Mouse (Mus musculus) CD4-positive, CD25-positive, alpha-beta regulatory T cell, adult 2 months (primary cell): ENCODE data around the gene Slc27a2.

Source experiments
- DNase-seq: peaks from one replicate; pipeline ENCODE4 v3.0.0-alpha.2; 2012; ENCODE audit warnings: low read depth, low spot score

The Slc27a2 gene

DNA sequence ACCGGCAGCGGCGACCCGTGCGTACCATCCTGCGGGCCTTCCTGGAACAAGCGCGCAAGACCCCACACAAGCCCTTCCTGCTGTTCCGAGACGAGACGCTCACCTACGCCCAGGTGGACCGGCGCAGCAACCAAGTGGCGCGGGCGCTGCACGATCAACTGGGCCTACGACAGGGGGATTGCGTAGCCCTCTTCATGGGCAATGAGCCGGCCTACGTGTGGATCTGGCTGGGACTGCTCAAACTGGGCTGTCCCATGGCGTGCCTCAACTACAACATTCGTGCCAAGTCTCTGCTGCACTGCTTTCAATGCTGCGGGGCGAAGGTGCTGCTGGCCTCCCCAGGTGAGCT lies 1.1 kb downstream of the Slc27a2 start:
- no peak for DNase-seq

DNA sequence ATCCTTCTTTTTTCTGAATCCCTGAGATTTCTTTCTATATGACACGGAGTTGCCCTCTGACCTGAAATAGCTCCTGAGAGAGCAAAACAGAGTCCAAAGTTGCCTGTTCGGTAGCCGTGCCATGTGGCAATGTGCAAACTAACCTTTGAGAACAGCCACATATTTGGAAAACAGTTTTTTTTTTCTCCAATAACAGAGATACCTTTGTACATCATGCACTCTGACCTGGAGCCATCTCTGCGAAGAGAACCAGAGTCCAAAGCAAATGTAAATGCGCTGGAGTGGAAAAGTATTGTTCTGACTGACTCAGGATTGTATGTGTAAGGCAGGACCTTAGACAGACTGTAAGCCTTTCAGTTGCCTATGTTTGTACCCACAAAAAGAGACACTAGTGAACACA lies 3.3 kb downstream of the Slc27a2 start:
- DNase-seq, result no peak

DNA sequence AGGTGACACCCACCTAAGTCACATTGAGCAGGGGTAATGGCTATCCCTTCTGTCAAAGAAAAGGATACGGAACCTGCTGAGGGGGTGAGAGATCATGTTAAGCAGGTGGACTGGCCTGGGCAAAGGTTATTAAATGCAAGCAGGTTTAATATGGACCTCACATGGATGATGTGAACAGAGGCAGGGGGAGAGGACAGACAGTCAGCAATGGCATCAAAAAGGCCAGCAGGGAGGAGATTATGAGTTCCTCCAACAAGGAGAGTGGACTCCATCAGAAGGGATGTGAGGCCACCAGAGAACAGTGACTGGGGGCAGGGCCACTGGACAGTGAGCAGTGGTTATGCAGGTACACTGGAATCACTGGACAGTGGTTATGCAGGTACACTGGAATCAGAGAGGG lies 7.9 kb downstream of the Slc27a2 start:
- DNase-seq, result no peak

- no peak for DNase-seq
Observed at GRCm38 (mm10) chr2:126563411-126564105, 11.4 kb downstream of the Slc27a2 start.

DNA sequence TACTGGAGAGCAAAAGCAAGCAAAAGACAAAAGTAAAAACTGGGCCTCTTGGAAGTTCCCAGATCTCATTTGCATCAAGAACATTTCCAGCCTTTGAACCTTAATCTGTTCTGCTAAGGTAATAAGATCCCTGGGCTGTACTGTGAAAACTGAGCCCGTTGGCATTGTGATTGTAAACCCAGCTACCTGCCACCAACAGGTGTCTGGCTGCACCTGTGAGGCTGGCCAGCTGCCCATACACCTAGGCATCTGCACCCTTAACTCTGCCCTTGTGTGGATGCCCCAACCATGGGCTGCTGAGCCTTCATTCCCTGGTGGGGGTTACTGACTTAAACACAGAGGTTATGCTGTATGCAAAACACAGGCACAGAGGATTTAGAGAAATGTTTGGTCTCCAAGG lies 20.0 kb downstream of the Slc27a2 start:
- DNase-seq, result no peak

- DNase-seq, result no peak
Observed at GRCm38 (mm10) chr2:126572747-126573146, 20.5 kb downstream of the Slc27a2 start.

DNA sequence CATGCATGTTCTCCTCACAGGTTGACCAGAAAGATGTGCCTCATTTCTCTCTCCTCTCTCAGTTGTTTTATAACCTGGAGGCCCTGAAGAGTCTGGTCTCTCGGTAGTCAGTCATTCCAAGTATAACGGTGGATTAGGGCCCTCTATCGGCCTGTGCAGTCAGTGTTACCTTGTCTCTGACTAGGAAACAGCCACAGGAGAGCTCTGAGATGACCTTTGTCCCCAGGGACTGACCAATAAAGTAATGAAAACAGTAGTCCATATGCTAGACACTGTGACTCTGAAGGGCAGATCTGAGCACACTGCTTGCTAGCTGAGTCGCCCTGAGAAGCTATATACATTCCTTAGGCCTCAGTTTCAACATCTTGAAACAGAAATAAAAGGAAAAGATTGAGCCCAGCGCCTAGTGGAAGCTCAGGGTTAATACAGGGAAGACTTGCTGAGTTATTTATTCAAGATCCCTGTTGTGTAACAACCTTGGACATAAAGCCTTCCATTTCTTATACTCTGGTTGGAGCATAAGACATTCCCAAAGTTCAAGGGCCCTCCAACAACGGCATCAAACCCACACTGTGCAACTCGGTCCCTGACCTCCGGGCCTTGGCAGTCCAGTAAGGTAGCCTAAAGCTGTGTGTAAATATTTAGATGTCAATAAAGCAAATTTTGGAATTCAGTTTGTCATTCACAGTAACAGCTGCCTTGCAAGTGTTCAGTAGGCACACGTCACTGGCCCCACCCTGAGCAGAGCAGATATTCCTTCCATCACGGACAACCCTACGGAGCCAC lies 23.4 kb downstream of the Slc27a2 start:
- no peak for DNase-seq

DNA sequence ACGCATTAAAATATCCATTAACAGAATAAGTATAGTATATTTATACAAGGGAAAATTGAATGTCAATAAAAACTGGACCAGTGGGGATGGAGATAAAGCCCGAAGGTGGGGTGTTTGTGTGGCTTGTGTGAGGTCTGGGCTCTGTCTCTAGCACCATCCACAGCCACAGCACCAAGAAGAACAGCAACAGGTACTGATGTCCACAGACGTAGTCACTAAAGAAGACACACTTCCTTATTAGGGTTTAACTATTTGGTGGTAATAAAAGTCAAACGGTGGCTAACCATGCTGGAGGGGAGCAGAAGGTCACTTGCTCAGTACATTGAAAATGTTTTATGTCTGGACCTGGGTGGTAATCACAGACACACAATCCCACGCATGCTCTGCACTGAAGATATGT lies 25.2 kb downstream of the Slc27a2 start:
- no peak for DNase-seq

DNA sequence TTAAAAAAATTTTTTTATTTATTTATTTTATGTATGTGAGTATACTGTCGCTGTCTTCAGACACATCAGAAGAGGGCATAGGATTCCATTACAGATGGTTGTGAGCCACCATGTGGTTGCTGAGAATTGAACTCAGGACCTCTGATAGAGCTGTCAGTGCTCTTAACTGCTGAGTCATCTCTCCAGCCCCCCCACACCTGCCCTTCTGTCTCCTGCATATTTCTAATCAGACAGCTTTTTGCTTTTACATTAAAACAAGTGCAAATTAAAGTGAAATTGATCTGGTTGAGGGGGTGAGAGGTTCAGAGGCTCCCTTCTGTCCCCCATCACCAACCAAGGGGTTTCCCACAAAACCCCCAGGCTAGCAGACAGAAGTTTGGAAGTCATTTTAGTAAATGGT lies 27.1 kb downstream of the Slc27a2 start:
- DNase-seq, result no peak

GRCm38 (mm10) chr2:126583960-126584359 lies 31.8 kb downstream of the Slc27a2 start:
- no peak for DNase-seq

DNA sequence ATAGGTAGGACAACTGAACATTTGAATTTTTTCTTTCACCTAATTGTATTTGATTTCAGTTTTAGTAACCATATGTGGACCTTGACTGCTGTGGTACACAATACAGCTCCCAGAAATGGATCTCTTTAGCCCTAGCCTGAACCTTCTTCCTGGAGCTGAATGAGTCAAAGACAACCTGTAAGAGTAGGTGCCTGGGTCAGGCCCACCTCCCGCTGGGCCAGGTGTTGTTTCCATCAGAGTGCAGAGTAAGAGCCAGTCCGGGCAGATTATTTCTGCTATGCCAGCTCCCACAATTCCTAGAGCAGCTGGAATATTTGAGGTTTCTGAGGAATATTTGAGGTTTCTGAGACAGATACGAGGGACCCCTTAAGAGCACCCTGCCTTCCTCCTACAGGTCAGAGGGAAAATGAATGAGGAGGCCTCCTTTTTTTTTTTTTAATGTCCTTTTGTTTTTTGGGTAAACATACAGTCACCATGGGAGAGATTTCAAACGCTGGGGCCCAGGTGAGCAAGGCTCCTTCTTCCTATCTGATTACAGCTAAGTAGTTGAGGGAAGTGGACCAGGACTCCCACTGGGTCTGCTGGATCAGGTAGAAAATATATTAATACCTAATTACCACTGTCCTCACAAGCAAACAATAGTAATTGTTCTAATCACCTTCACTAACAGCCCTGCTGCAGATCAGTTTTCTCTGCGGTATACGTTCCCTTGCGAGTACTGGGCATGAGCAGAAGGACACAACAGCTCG lies 32.6 kb downstream of the Slc27a2 start:
- no peak for DNase-seq

GRCm38 (mm10) chr2:126587468-126587867 lies 35.3 kb downstream of the Slc27a2 start:
- DNase-seq, result no peak

GRCm38 (mm10) chr2:126591304-126591703 lies 39.1 kb downstream of the Slc27a2 start:
- DNase-seq, result no peak

GRCm38 (mm10) chr2:126593831-126594610 lies 41.8 kb downstream of the Slc27a2 start:
- peak; percentile 92 for DNase-seq

DNA sequence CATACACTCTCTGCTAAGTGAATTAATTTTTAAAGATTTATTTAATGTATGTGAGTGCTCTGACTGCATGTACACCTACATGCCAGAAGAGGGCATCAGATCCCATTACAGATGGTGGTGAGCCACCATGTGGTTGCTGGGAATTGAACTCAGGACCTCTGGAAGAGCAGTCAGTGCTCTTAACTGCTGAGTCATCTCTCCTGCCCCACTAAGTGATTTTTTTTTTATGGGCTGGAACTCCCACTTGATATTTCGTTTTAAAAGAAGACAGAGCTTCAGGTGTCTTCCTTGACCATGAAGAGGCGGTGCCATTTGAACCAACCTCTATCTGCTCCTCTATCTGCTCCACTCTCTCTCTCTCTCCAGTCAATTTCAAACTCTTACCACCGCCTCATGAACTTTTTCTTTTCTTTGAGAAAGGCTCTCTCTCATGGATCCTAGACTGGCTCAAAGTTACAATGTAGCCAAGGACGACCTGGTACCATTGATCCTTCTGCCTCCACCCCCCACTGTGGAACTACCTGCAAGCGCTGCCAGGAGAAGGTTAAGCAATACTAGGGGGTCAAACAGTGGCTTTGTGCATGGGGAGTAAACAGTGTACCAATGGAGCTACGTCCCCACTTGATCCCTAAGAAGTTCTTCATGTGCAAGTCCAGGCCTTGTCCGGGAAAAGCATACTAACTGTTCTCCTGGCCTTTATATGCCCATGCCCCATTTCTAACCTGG lies 44.3 kb downstream of the Slc27a2 start:
- DNase-seq, result no peak

GRCm38 (mm10) chr2:126597279-126598241 lies 45.4 kb downstream of the Slc27a2 start:
- DNase-seq, result peak; percentile 71

DNA sequence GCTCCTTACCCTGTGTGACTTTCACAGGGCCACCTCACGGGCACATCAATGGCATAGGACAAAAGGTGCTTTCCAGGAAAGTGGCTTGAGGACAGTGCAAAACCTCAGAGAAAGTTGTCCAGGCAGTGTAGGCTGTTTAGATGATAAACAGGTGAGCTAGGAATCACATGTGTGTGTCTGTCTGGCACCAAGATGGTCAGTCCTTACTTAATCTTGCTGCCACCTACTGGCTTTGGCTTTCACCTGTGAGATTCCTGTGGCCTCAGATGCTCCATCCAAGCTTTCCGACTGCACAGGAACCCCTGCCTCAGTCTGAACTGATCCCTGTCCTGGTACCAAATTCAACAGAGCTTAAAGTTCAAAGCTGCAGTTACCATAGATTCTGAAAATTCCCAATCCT lies 46.2 kb downstream of the Slc27a2 start:
- peak; percentile 20 for DNase-seq

DNA sequence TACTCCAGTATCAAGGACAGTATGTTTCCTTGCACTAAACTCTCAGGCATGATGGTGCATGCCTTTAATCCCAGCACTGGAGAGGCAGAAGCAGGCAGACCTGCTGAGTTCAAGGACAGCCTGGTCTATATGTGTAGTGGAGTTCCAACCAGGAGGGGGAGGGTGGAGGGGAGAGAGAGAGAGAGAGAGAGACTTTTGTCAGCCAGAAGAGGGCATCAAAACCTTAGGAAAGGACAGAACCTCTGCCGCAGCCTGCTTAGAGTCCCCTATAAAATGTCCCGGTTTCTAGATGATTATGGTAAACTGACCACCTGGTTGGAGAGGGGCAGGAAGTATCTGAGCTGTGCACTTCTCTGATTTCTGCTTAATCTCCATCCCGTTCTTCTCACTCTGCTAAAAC lies 46.8 kb downstream of the Slc27a2 start:
- peak; percentile 70 for DNase-seq

DNA sequence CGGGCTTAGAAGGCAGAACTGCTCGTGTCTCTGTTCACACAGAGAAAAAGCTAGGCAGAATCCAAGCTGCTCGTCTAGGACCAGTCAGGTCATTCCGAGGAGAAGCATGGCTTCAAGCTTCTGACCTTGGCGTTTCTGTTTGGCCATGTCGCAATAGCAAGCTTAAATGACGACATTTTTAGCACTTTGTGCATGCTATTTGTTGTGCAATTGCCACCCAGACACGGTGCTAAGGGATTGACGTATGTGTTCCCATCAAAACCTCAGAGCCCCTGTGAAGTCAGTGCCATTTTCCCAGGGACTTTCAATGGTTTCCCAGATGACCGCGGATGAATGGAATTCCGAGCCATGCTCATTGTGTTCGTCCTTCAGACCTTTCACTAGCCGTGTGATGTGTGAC lies 48.3 kb downstream of the Slc27a2 start:
- DNase-seq, result no peak
